Comparison of ENCODE assay signal across 11 mouse cellular contexts in the genomic region with DNA sequence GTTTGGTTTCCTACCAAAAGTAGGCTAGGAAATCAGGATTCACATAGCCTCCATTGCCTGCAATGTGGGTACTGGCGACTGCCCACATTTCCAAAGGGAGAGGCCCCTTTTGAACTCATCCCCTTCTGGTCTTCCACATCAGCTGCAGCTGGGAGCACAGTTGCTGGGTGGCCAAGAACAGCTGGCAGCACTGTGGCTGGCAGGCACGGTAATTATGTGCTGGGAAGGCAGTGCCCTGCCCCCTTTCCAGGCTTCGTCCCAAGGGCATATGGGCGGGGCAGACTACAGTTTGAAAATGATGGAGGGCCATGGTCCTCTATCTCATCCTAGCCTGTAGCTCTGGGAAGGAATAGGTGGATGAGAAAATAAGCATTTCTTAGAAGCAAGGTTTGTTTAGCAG. TPM values are rescaled to one million over a fixed set of nuclear protein-coding genes. Genes with fewer than 3 reads are reported as not detected.
A peak's percentile ranks its signal among the peaks of the same experiment; 100 is the strongest.
DNase-seq lines count a peak whose midpoint lies in the region; ATAC-seq and TF ChIP-seq lines count a peak whose summit lies in the region.
"Had no signal": no experiment of that assay in that cellular context is flagged by ENCODE, and none has a peak within 500 bp of the region (broad histone marks: within the 10 kb centered on the region; RNA-seq: fewer than 3 reads in every experiment).

No protein-coding gene starts in this region.

- no peak overlapping the region for H3K27ac ChIP-seq in kidney, embryonic 14.5 days (ENCODE audit: low read depth, low read length)
- H3K27ac ChIP-seq in cerebellum, adult 2 months (ENCODE audit: insufficient read depth, low read length): no peak overlapping the region
- H3K27ac ChIP-seq: hindbrain, embryonic 15.5 days; liver, embryonic 14.5 days had no signal

- no peak overlapping the region for H3K9ac ChIP-seq in kidney, embryonic 14.5 days (ENCODE audit: low read depth, low read length)
- H3K9ac ChIP-seq: hindbrain, embryonic 15.5 days; liver, embryonic 14.5 days had no signal

- no peaks in the 10 kb centered on the region for H3K36me3 ChIP-seq in kidney, embryonic 14.5 days (ENCODE audit: control insufficient read depth, insufficient read depth, low read length)
- H3K36me3 ChIP-seq: hindbrain, embryonic 15.5 days had no signal

- no peak for DNase-seq in kidney, postnatal 14 days
- peak; percentile 56 for DNase-seq in 3T3-L1 (ENCODE audit: low read depth, low spot score)
- DNase-seq in adrenal gland, adult 8-10 months: peak; percentile 56
- DNase-seq in kidney, postnatal 25 days: peak; percentile 12 to 58
- no peak for DNase-seq in thymus, adult 18-20 months
- no peak for DNase-seq in cerebellum, adult 2 months
- no peak for DNase-seq in frontal cortex, postnatal 36 days (ENCODE audit: low spot score in 2 of 2)
- DNase-seq: cerebellum, adult 8-10 months had no signal

- no peaks in the 10 kb centered on the region for H3K9me3 ChIP-seq in kidney, embryonic 14.5 days (ENCODE audit: control insufficient read depth, low read length)
- H3K9me3 ChIP-seq: hindbrain, embryonic 15.5 days had no signal

- H3K27me3 ChIP-seq in kidney, embryonic 14.5 days (ENCODE audit: control insufficient read depth, insufficient read depth, low read length): no peaks in the 10 kb centered on the region
- H3K27me3 ChIP-seq in cerebellum, adult 2 months (ENCODE audit: control insufficient read depth, insufficient read depth, low read length): no peaks in the 10 kb centered on the region
- H3K27me3 ChIP-seq: hindbrain, embryonic 15.5 days had no signal

- no peak overlapping the region for H3K4me2 ChIP-seq in kidney, embryonic 14.5 days (replicated peaks; ENCODE audit: low read depth, low read length)
- H3K4me2 ChIP-seq: hindbrain, embryonic 15.5 days had no signal

- H3K4me1 ChIP-seq in kidney, embryonic 14.5 days (ENCODE audit: control insufficient read depth, insufficient read depth, low read length): peaks cover 10% of the 10 kb centered on the region
- H3K4me1 ChIP-seq in cerebellum, adult 2 months (ENCODE audit: control insufficient read depth, insufficient read depth, low read length): no peaks in the 10 kb centered on the region

- no peak overlapping the region for H3K4me3 ChIP-seq in kidney, embryonic 14.5 days (ENCODE audit: low read length)
- no peak overlapping the region for H3K4me3 ChIP-seq in cerebellum, adult 2 months (replicated peaks; ENCODE audit: insufficient read depth, low read depth, low read length)
- H3K4me3 ChIP-seq: hindbrain, embryonic 15.5 days had no signal

- WGBS in kidney, embryonic 14.5 days: 28% methylated on average over 4 of the region's 4 CpGs
- 40% methylated on average over 4 of the region's 4 CpGs for WGBS in cerebellum, adult 2 months

- peak; percentile 14; the same call in 1 of the 2 replicates for ATAC-seq in kidney, embryonic 14.5 days (ENCODE audit: low FRiP score, low TSS enrichment)

- no peak for TF ChIP-seq CTCF in cerebellum, adult 2 months (IDR thresholded peaks at IDR 0.05; ENCODE audit: borderline replicate concordance, insufficient read depth, low read depth, low read length)

- no peak for TF ChIP-seq POLR2A in cerebellum, adult 2 months (IDR thresholded peaks at IDR 0.05; ENCODE audit: borderline replicate concordance, insufficient read depth, low read length)

RNA-seq across cellular contexts. Expression of gene Pde8a, which starts 14.9 kb away (rescaled TPM):
- 4.0 and 7.6 TPM in 2 replicates for polyA plus RNA-seq in kidney, embryonic 14.5 days (2014; fragmentation: Nextera tagmentation; extraction: Ambion mirVana)
- total RNA-seq in adrenal gland, adult 8-10 months (2022): 10 to 100 TPM; 22.3 to 41.0 (median 31.7) TPM
- 16.4 and 21.8 TPM in 2 replicates for polyA plus RNA-seq in cerebellum, adult 2 months (2012; rRNA removed)

Comparison
In these comparisons a context has a peak if more than half of its experiments do, and no peak if none do; other contexts are left out.
1. DNase-seq: peak in 3T3-L1 (single experiment), adrenal gland, adult 8-10 months (single experiment) and kidney, postnatal 25 days (2 of 2); none in kidney, postnatal 14 days (single experiment), thymus, adult 18-20 months (0 of 2), cerebellum, adult 2 months (0 of 2) and frontal cortex, postnatal 36 days (0 of 2).